Mouse (Mus musculus): ENCODE measurements at regions not wholly inside any gene's neighbourhood (a gene's known extent, or its start where the extent isn't known, plus 50 kb on each side); places are given as distances from the start of the nearest gene placed in this dataset.

DNA sequence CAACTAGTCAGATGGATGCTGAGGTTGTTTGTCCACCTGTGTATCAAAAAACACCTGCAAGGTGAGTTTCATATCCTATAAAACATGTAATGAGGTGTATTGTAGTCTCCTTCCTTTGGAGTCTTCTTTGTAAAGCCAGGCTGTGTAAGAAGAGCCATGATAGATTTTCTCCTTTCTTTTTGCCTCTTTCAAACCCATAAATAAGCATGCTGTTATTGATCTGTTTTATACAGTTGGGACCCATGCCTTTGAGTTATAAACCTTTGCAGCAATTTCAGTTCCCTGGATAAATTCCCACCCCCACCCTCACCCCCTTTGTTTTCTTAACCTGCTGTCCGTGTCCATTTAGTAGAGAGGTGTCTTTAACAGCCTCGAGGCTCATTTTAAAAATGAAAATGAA, 131.0 kb upstream of the Rgs17 start:
- no peak for DNase-seq

DNA sequence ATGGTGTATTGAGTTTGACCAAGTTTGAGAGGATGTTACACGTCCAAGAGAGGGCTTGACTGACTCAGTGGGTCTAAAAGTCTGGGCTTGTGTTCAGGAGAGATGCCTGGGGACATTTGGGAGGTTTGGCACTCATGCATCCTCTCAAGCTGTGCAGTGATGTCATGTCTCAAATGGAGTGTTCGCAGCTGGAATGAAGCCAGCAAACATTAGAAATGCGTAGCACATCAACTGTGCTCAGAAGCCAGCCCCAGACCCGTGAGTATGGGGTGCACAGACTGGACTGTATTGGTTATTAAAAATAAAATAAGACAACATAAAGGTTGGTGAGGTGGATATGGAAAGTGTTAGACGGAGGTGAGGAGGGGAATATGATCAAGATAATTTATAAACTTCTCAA, 121.2 kb upstream of the Rgs17 start:
- no peak for DNase-seq

DNA sequence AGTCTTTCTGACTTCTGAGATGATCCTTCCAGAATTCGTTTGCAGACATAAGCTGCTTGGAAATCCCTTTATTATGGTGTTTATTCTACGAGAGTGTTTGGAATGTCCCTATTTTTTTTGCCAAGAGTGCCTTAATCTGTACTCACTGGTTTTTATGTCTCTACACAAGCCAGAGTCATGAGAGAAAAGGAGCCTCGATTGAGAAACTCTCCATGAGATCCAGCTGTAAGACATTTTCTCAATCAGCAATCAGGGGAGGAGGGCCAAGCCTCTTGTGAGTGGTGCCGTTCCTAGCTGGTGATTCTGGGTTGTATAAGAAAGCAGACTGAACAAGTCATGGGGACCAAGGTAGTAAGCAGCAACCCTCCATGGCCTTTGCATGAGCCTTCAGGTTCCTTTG, 117.6 kb upstream of the Rgs17 start:
- peak; percentile 16 to 33 for DNase-seq

DNA sequence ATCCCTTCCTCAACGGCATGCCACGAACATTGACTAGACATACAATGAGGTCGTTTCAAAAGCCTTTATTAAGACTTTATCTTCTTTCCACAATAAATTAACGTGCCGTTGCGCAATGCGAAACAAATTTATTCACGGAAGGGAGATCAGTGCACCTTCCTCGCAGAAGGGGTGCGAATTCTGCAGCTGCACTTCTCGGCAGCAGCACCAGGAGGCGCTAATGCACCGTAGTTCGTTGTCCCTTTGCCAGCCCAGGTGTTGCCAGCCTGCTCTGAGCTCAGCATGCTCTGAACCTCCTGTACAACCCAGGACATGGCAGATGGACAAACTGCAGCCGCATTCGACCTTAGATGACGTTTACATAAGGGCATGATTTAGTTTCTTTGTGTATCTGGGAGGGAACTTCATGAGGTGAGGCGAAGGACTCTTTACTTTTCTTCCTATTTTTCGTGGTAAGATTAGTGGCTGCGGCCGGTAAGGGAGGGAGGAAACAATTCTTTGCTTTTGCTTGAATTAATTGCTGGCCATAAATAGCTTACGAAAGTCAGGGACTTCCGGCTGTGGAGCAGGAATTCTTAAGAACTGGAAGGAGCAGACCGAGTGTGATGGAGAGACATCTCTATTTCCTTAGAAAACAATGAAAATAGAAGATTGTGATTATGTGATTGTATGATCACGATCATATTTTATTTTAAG, 113.7 kb upstream of the Rgs17 start:
- DNase-seq: peak; percentile 59 to 71

DNA sequence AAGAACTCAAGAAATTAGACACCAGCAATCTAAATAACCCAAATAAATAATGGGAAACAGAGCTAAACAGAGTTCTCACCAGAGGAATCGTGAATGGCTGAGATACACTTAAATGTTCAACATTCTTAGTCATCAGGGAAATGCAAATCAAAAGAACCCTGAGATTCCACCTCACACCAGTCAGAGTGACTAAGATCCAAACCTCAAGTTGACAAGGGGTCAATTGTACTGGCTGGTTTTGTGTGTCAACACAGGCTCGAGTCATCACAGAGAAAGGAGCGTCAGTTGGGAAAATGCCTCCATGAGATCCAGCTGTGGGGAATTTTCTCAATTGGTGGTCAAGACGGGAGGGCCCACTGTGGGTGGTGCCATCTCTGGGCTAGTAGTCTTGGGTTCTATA, 110.3 kb upstream of the Rgs17 start:
- no peak for DNase-seq

DNA sequence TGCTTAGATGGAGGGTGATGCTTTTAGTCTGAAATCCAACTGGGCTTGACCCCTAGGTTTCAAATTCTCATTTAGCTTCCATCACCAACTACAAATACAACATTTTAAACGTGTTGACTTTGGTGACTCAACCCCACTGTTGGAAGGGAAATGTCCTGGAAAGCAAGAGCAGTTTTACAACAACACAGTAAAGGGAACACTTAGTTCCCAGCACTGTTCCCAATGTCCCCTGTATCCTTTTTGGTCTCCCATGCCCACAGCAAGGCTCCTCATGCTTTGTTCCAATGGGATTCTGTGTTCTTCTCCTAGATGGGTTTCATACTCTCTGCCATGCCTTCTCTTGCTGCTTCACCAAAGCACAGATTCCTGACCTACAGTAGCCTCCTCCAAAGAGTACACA, 105.4 kb upstream of the Rgs17 start:
- no peak for DNase-seq

DNA sequence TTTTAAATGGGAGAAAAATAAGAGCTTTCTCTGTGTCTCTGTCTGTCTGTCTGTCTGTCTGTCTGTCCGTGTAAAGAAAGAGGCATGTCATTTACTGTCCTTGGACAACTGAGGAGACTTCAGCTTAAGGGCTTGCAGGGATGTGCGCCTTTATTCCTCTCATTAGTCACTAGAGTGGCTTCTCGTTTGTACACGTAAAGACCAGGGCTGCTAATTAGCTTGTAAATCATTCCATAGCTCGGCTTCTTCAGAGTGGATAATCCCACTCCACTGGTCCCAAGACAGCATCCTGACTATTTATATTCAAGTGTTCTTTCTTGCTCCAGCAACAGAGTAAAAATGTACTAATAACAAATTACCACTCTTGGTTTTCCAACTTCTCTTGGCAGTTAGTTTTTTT, 104.1 kb upstream of the Rgs17 start:
- no peak for DNase-seq

DNA sequence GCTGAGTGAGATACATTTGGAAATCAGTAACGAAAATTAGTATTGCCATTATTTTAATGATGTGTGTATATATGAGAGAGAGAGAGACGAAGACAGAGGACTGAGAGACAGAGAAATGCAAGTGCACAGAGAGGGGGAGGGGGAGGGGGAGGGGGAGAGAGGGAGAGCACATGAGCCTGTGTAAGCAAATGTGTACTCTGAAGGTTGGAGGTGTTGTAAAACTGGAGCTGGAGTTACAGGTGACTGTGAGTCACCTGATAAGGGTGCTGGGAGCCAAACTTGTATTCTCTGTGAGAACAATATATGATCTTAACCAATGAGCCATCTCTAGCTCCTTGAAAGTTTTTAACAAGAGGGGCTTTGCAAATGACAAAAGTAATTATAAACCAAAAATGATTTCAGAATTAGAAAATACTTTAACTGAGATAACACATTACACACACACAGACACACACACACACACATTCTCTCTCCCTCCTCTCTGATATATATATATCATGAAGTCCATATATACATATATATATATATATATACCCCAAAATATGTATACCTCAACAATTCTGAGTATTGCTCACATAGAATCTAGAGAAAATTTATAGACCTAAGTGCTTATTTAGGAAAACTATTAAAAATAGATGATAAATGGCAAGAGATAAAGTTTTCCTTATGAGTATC, 100.5 kb upstream of the Rgs17 start:
- no peak for DNase-seq

DNA sequence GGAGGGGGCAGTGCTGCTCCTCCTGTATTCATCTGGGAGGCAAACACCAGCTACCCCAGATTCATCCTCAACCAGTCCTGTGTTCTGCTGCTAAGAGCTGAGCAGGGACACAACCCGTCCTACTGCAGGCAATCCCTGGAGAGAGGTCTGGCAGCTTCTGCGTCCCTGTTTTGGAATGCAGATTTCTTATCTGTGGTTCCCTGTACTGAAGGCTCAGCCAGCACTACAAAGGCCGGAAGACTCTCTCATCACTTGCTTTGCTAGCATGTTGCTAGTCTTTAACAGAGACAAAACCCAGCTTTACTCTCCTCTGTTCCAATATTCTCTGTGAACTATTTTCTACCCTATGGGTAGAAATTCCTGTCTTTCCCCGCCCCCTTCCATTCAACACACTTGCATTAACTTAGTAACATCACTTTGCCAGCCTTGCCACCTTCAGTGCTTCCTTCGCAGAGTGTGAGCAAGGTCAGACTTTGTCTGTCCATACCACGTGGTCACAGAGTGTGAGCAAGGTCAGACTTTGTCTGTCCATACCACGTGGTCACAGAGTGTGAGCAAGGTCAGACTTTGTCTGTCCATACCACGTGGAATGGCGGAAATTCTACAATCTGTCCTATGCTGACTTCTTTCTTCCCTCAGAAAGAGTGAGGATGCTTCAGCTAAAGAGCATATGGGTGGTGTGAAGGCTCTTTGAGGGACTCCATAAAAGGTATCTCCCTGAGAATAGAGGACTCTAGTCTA, 98.9 kb upstream of the Rgs17 start:
- DNase-seq: no peak

DNA sequence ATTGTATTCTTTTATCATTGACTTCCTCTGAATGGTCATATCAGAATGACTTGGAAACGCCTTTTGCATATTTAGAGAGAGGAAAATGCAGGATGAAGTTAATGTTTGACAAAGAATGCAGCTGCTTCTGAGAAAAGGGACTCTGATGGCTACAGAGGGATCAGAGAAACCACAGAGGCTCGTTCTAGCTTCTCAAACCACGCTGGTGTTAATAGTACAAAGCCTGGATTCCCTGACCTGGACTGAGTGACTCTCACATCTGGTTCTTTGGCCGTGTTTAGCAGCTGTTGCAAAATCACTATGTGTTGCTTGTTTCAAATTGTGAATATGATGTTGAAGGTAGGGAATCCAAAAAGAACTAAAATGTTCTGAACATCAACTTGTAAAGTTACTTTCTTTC, 91.5 kb upstream of the Rgs17 start:
- no peak for DNase-seq

DNA sequence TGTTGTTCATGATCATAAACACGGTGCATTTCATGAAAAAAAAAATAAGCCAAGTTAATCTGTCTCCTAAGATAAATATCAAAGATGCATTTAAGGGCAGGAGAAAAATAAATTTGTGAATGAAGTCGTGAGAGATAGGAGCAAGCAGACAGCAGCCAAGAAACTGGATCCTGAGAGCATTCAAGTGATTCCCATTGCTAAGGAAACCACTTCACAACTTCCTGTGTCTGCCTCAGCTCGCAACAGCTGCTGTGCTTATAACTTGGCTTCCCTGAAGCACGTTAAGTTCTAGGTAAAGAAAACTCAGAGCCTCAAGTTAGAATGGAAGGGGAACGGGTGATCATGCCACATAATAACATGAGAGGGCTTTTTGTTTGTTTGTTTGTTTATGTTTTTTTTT, 89.3 kb upstream of the Rgs17 start:
- no peak for DNase-seq

DNA sequence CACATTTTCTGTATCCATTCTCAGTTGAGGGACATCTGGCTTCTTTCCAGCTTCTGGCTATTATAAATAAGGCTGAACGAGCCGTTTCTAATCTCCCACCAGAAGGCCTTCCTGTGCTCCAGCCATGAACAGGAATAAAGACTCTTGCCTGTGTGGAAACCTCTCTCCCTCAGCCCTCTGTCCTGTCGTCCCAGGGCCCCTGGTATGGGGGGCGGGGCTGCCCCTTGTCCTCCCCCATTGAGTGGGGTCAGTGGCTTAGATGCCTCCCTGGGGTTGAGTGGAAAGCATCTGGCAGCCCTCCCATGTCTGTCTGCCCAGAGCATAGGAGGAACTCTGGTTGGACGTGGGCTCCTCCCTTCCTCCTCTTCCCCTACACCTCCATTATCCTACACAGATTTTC, 88.8 kb upstream of the Rgs17 start:
- no peak for DNase-seq

DNA sequence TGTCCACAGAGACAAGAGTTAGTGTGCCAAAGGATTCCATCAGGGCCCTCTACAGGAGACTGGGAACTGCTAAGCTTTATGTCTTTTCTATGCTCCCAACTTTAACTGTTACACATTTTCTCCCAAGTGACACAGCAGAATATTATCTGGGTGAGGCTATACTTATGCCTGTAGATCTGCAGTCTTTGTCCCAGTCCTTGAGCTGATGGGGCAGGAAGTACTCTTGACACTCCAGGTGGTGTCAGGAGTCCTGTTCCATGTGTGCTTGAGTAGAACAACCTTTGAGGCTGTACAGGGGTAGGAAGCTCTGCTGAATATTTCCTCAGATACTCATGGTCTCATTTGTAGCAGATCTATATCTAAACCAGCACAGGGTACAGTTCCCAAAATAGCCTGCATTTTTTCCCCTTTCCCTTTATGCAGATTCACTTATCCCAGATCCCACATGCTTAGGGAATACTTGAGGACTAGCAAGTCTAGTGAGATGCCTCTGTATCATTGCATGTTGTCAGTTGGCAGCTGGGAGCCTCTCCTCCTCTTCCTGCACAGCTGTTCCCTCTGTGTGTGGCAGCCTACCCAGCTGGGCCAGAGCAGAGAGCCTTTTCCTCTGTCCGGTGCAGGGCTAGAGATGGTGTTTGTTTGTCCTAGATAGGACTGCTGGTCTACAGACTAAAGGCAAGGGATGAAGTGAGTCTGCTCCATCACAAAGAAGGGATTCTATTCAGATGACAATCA, 85.2 kb upstream of the Rgs17 start:
- DNase-seq: peak in 1 of 2 experiments; percentile 39

DNA sequence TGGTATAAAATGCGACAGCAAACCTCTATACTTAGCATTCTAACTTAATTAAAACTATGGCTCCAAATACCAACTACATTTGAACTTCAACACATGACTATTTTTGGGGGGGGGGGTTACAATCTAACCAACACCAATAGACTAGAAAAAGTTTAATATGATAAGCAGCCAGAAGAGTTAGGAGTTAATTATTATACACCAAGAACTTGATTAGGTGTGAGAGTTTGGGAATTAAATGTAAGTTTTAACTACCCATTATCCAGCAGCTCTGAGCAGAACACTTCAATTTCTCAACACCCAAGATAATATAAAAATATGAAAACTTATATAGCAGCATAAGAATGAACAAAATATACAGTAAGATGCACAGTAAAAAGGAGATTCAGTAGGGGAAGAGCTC, 59.2 kb upstream of the Rgs17 start:
- DNase-seq: no peak

DNA sequence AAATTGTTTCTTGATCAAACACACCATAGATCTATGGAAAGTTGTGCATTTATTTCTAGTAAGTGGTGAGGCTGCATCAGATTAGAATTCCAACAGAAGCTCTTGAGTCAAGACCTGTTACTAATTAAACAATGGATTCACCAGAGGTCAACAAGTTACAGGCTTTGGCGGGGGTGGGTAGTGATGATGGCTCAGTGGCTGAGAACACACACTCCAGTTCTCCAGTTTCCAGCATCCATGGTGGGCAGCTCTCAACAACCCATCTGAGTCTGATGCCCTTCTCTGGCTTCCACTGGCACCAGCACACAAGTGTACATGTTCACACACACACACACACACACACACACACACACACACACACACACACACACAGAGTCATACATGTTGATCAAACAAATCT, 56.3 kb upstream of the Rgs17 start:
- DNase-seq: no peak
